Mouse (Mus musculus): ENCODE results near the gene Kcnmb3. TPM values are rescaled to one million over a fixed set of nuclear protein-coding genes. Genes with fewer than 3 reads are reported as not detected.

Kcnmb3 gene
- polyA plus RNA-seq, 1 experiment, result not detected

- Histone ChIP-seq H3K27ac (replicated peaks; ENCODE audit: low read depth, low read length) (peak overlapping the region; percentile 30), H3K4me3 (ENCODE audit: insufficient read depth, low read depth, low read length) (no peak overlapping the region), H3K4me1 (ENCODE audit: control insufficient read depth, insufficient read depth, insufficient read length, low read length) (peaks cover 13% of the 10 kb centered on the region)
These were observed 63.1 kb downstream of the Kcnmb3 start for GRCm38 (mm10) chr3:32428921-32429320.

- peaks cover 13% of the 10 kb centered on the region for H3K4me1 ChIP-seq (ENCODE audit: control insufficient read depth, insufficient read depth, insufficient read length, low read length)
- no peak overlapping the region for H3K4me3 ChIP-seq (ENCODE audit: insufficient read depth, low read depth, low read length)
- peak overlapping the region; percentile 75; the same call in 1 of the 2 replicates for H3K27ac ChIP-seq (replicated peaks; ENCODE audit: low read depth, low read length)
These were observed 63.7 kb downstream of the Kcnmb3 start for GRCm38 (mm10) chr3:32428361-32428760.

GRCm38 (mm10) chr3:32427695-32428094 is 64.3 kb downstream of the Kcnmb3 start:
- Histone ChIP-seq H3K27ac (replicated peaks; ENCODE audit: low read depth, low read length) (0 out of 2 replicates have a peak overlapping the region, but pooled peaks have one; percentile 1), H3K4me3 (ENCODE audit: insufficient read depth, low read depth, low read length) (no peak overlapping the region)

More at GRCm38 (mm10) chr3:32427695-32428094, 64.3 kb downstream of the Kcnmb3 start:
- peaks cover 13% of the 10 kb centered on the region for H3K4me1 ChIP-seq (ENCODE audit: control insufficient read depth, insufficient read depth, insufficient read length, low read length)

Other genes with a start within 250 kb of the Kcnmb3 start
- 2.9 and 3.5 TPM in 2 replicates for gene Zmat3, start 126.2 kb downstream of the Kcnmb3 start, polyA plus RNA-seq (2012; ENCODE audit: insufficient read depth, insufficient read length, missing spikeins)
- 14.3 and 17.7 TPM in 2 replicates for gene Pik3ca, start 94.6 kb downstream of the Kcnmb3 start, polyA plus RNA-seq (2012; ENCODE audit: insufficient read depth, insufficient read length, missing spikeins)
- gene Zfp639, start 18.0 kb upstream of the Kcnmb3 start, polyA plus RNA-seq (2012; ENCODE audit: insufficient read depth, insufficient read length, missing spikeins), result 26.8 and 28.5 TPM in 2 replicates
- gene Mfn1, start 37.2 kb upstream of the Kcnmb3 start, polyA plus RNA-seq (2012; ENCODE audit: insufficient read depth, insufficient read length, missing spikeins), result 56.6 and 59.9 TPM in 2 replicates
- gene Gnb4, start 124.4 kb upstream of the Kcnmb3 start, polyA plus RNA-seq (2012; ENCODE audit: insufficient read depth, insufficient read length, missing spikeins), result 5.4 and 6.8 TPM in 2 replicates
- 23.6 and 35.8 TPM in 2 replicates for gene Actl6a, start 214.1 kb upstream of the Kcnmb3 start, polyA plus RNA-seq (2012; ENCODE audit: insufficient read depth, insufficient read length, missing spikeins)
- 1,549 and 1,905 TPM in 2 replicates for gene Ndufb5, start 244.8 kb upstream of the Kcnmb3 start, polyA plus RNA-seq (2012; ENCODE audit: insufficient read depth, insufficient read length, missing spikeins)
- gene Mrpl47, start 245.4 kb upstream of the Kcnmb3 start, polyA plus RNA-seq (2012; ENCODE audit: insufficient read depth, insufficient read length, missing spikeins), result 87.9 and 116 TPM in 2 replicates

Data from brown adipose tissue, adult 24 weeks (tissue).